Mouse (Mus musculus) embryonic fibroblast, embryonic 13.5 days (primary cell): ENCODE data around the gene Gm20388.

Experiments used
- CTCF ChIP-seq: IDR thresholded peaks from 2 replicates; pipeline ENCODE4 v1.5.1; 2011; ENCODE audit warnings: mild to moderate bottlenecking, control low read depth, low read length, moderate library complexity, borderline replicate concordance; ENCODE audit not compliant: insufficient read depth
- POLR2A ChIP-seq: IDR thresholded peaks from 2 replicates; pipeline ENCODE4 v1.6.1; 2011; ENCODE audit warnings: low read depth, mild to moderate bottlenecking, control low read depth, low read length, moderate library complexity

GRCm38 (mm10) chr8:122436146-122436545 is 2525.5 kb downstream of the Gm20388 start:
- no peak for TF ChIP-seq POLR2A
- no peak for TF ChIP-seq CTCF
